Mouse (Mus musculus) forebrain, postnatal 0 days (tissue): ENCODE results near the gene Cct8. TPM values are rescaled to one million over a fixed set of nuclear protein-coding genes. Genes with fewer than 3 reads are reported as not detected.

Experiments
- ATAC-seq: fragments of 200-750 bp; cut with Nextera tagmentation; 2 replicates; pipeline ENCODE4 v1.8.0; 2017; ENCODE audit warnings: mild to moderate bottlenecking, moderate library complexity
- DNase-seq: peaks from one replicate; pipeline ENCODE4 v3.0.0-alpha.2; 2015
- H3K27ac ChIP-seq: fragments of 300-500 bp; sonication (generic); 2 replicates; pipeline ENCODE4 v1.5.1; 2014; ENCODE audit warnings: low read depth, mild to moderate bottlenecking, antibody characterized with exemption, low read length, moderate library complexity, mixed read lengths
- H3K27me3 ChIP-seq: fragments of 300-500 bp; sonication (generic); 2 replicates; pipeline ENCODE4 v1.6.1; 2014; ENCODE audit warnings: mild to moderate bottlenecking, low read length, mixed read lengths; ENCODE audit not compliant: insufficient read depth
- H3K36me3 ChIP-seq: fragments of 300-500 bp; sonication (generic); 2 replicates; pipeline ENCODE4 v1.6.1; 2014; ENCODE audit warnings: mild to moderate bottlenecking, moderate library complexity; ENCODE audit not compliant: insufficient read depth
- H3K4me1 ChIP-seq: fragments of 300-500 bp; sonication (generic); 2 replicates; pipeline ENCODE4 v1.6.1; 2014; ENCODE audit warnings: antibody characterized with exemption; ENCODE audit not compliant: insufficient read depth
- H3K4me2 ChIP-seq: fragments of 300-500 bp; sonication (generic); 2 replicates; pipeline ENCODE4 v1.6.1; 2014; ENCODE audit warnings: low read depth, mild to moderate bottlenecking, moderate library complexity
- H3K4me3 ChIP-seq: fragments of 300-500 bp; sonication (generic); 2 replicates; pipeline ENCODE4 v1.5.1; 2014; ENCODE audit warnings: low read depth, low read length, mixed read lengths
- H3K9ac ChIP-seq: fragments of 300-500 bp; sonication (generic); 2 replicates; pipeline ENCODE4 v1.6.1; 2014; ENCODE audit warnings: mild to moderate bottlenecking
- H3K9me3 ChIP-seq: fragments of 300-500 bp; sonication (generic); 2 replicates; pipeline ENCODE4 v1.6.1; 2016; ENCODE audit warnings: low read length
- CTCF ChIP-seq: sonication (generic); IDR thresholded peaks from 2 replicates; pipeline ENCODE4 v1.5.1; 2016; ENCODE audit warnings: antibody characterized with exemption, control low read depth, low read depth
- WGBS: fragments of 180-500 bp; shearing (Covaris S2); extraction: QIAGEN DNeasy Blood & Tissue Kit; methylation state at CpG from one replicate; pipeline ENCODE4 v1.1.7; 2014; 5-methylcytosine and 5-hydroxymethylcytosine counted together
- polyA plus RNA-seq: library from polyadenylated mRNA; unstranded; fragments of >200 nt; fragmentation: Nextera tagmentation; extraction: Ambion mirVana; gene quantifications from 2 replicates; pipeline ENCODE4 v1.2.1, GENCODE M21; 2015
- total RNA-seq: library from RNA; depleted of rRNA; stranded (reverse); fragments of >200 nt; gene quantifications from 2 replicates; pipeline ENCODE4 v1.2.3, GENCODE M21; 2014

The Cct8 gene
- total and polyA plus RNA-seq, 2 experiments from 2014 or later: 211 to 371 TPM

- WGBS: 98% methylated on average over 5 of the region's 5 CpGs
- H3K4me1 ChIP-seq: no peaks in the 10 kb centered on the region
- no peaks in the 10 kb centered on the region for H3K9me3 ChIP-seq
- ATAC-seq (no peak), DNase-seq (no peak)
- H3K27ac ChIP-seq: no peak overlapping the region
- H3K4me2 ChIP-seq: no peak overlapping the region
- TF ChIP-seq CTCF: no peak
- peaks cover 91% of the 10 kb centered on the region for H3K36me3 ChIP-seq
- no peaks in the 10 kb centered on the region for H3K27me3 ChIP-seq
- no peak overlapping the region for H3K9ac ChIP-seq
- no peak overlapping the region for H3K4me3 ChIP-seq
These were observed 8.9 kb downstream of the Cct8 start for GRCm38 (mm10) chr16:87486739-87487138.

- Histone ChIP-seq H3K27me3 (no peaks in the 10 kb centered on the region), H3K4me2 (no peak overlapping the region), H3K4me3 (no peak overlapping the region), H3K9me3 (no peaks in the 10 kb centered on the region), H3K36me3 (peaks cover 79% of the 10 kb centered on the region), H3K4me1 (no peaks in the 10 kb centered on the region), H3K27ac (no peak overlapping the region), H3K9ac (no peak overlapping the region)
- 95% methylated on average over 5 of the region's 5 CpGs for WGBS
- no peak for DNase-seq
- no peak for TF ChIP-seq CTCF
- ATAC-seq: 0 out of 2 replicates have a peak, but pooled peaks have one; percentile 40
These were observed 11.3 kb downstream of the Cct8 start for GRCm38 (mm10) chr16:87484367-87484766.

GRCm38 (mm10) chr16:87470579-87470978 is 25.1 kb downstream of the Cct8 start:
- Histone ChIP-seq H3K9ac (no peak overlapping the region), H3K4me1 (no peaks in the 10 kb centered on the region), H3K9me3 (no peaks in the 10 kb centered on the region), H3K27me3 (no peaks in the 10 kb centered on the region), H3K4me2 (no peak overlapping the region), H3K27ac (no peak overlapping the region), H3K4me3 (no peak overlapping the region), H3K36me3 (peaks cover 70% of the 10 kb centered on the region)
- TF ChIP-seq CTCF: no peak
- DNase-seq: no peak
- no peak for ATAC-seq
- 93% methylated on average over 4 of the region's 4 CpGs for WGBS

GRCm38 (mm10) chr16:87458752-87459151 is 36.9 kb downstream of the Cct8 start:
- Histone ChIP-seq H3K4me1 (peaks cover 12% of the 10 kb centered on the region), H3K27ac (no peak overlapping the region), H3K27me3 (no peaks in the 10 kb centered on the region), H3K36me3 (peaks cover 19% of the 10 kb centered on the region), H3K9ac (no peak overlapping the region), H3K9me3 (no peaks in the 10 kb centered on the region), H3K4me3 (no peak overlapping the region), H3K4me2 (no peak overlapping the region)
- DNase-seq: no peak
- TF ChIP-seq CTCF: no peak
- 100% methylated on average over 3 of the region's 3 CpGs for WGBS
- ATAC-seq: no peak

- H3K9me3 ChIP-seq: no peaks in the 10 kb centered on the region
- TF ChIP-seq CTCF: no peak
- peak overlapping the region; percentile 98 for H3K4me3 ChIP-seq
- peaks cover 12% of the 10 kb centered on the region for H3K4me1 ChIP-seq
- H3K4me2 ChIP-seq: peak overlapping the region; percentile 84
- under 1% methylated on average over 38 of the region's 38 CpGs for WGBS
- H3K36me3 ChIP-seq: no peaks in the 10 kb centered on the region; the same call in none of the 2 replicates
- ATAC-seq (peak; percentile 72), DNase-seq (no peak)
- H3K27ac ChIP-seq: peak overlapping the region; percentile 85
- peak overlapping the region; percentile 89 for H3K9ac ChIP-seq
- no peaks in the 10 kb centered on the region for H3K27me3 ChIP-seq
These were observed 40.5 kb downstream of the Cct8 start for GRCm38 (mm10) chr16:87455180-87455611.

GRCm38 (mm10) chr16:87454419-87455179 is 41.1 kb downstream of the Cct8 start, which contains the start of gene Usp16:
TSS of gene Usp16 (plus strand) at chr16:87454703.
- H3K4me2 ChIP-seq: peak within 1 kb of the TSS; percentile 84
- WGBS: 8% methylated on average over 45 of the region's 45 CpGs
- no peak for TF ChIP-seq CTCF
- H3K9ac ChIP-seq: peak within 1 kb of the TSS; percentile 89
- peaks cover 12% of the 10 kb centered on the region for H3K4me1 ChIP-seq
- H3K27me3 ChIP-seq: no peaks in the 10 kb centered on the region
- DNase-seq (peak; percentile 95), ATAC-seq (peak; percentile 99)
- no peaks in the 10 kb centered on the region; the same call in 1 of the 2 replicates for H3K36me3 ChIP-seq
- peak within 1 kb of the TSS; percentile 85 for H3K27ac ChIP-seq
- no peaks in the 10 kb centered on the region for H3K9me3 ChIP-seq
- H3K4me3 ChIP-seq: peak within 1 kb of the TSS; percentile 98

- DNase-seq (no peak), ATAC-seq (no peak)
- peaks cover 12% of the 10 kb centered on the region for H3K4me1 ChIP-seq
- H3K9me3 ChIP-seq: no peaks in the 10 kb centered on the region
- H3K4me2 ChIP-seq: no peak overlapping the region
- 82% methylated on average over 2 of the region's 2 CpGs for WGBS
- no peak overlapping the region for H3K4me3 ChIP-seq
- H3K27me3 ChIP-seq: no peaks in the 10 kb centered on the region
- TF ChIP-seq CTCF: no peak
- H3K9ac ChIP-seq: no peak overlapping the region
- H3K36me3 ChIP-seq: no peaks in the 10 kb centered on the region
- H3K27ac ChIP-seq: no peak overlapping the region
These were observed 42.4 kb downstream of the Cct8 start for GRCm38 (mm10) chr16:87453226-87453625.
